Mouse (Mus musculus): ENCODE results near the gene Pak2. TPM values are rescaled to one million over a fixed set of nuclear protein-coding genes. Genes with fewer than 3 reads are reported as not detected.

Gene Pak2
- polyA plus RNA-seq, 1 experiment from 2014 or later: 36.2 TPM

GRCm38 (mm10) chr16:31996371-31996770 is 82.8 kb downstream of the Pak2 start:
- Histone ChIP-seq H3K4me3 (no peak overlapping the region), H3K4me1 (replicated peaks) (0 out of 2 replicates have a peak, but pooled peaks cover under 1% of the 10 kb centered on the region), H3K9ac (no peak overlapping the region), H3K36me3 (peaks cover 42% of the 10 kb centered on the region), H3K27ac (ENCODE audit: poor library complexity, severe bottlenecking) (no peak overlapping the region), H3K9me3 (replicated peaks) (no peaks in the 10 kb centered on the region), H3K4me2 (no peak overlapping the region), H3K27me3 (replicated peaks) (no peaks in the 10 kb centered on the region)
- no peak for ATAC-seq (ENCODE audit: insufficient number of reproducible peaks, low FRiP score)
- 85% methylated on average over 5 of the region's 5 CpGs for WGBS

DNA sequence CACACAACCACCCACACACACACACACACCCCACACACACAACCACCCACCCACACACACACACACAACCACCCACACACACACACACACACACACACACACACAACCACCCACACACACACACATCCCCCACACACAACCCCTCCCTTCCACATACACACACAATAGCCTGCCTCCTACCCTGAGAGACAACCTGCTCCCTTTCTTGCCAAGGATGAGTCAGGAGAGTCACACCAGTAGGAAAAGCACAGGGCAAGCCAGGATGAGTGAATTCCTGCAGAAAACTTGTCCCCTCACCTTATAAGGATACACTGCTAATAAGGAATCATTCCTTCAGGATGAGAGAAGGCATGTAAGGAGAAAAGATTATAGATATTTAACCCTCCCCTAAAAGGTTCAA is 85.2 kb downstream of the Pak2 start:
- no peak overlapping the region for H3K27ac ChIP-seq (ENCODE audit: poor library complexity, severe bottlenecking)
- H3K9me3 ChIP-seq (replicated peaks): no peaks in the 10 kb centered on the region
- no peak overlapping the region for H3K9ac ChIP-seq
- no peak overlapping the region for H3K4me2 ChIP-seq
- no peaks in the 10 kb centered on the region for H3K4me1 ChIP-seq (replicated peaks)
- H3K27me3 ChIP-seq (replicated peaks): no peaks in the 10 kb centered on the region
- no peak for ATAC-seq (ENCODE audit: insufficient number of reproducible peaks, low FRiP score)
- H3K4me3 ChIP-seq: no peak overlapping the region
- peaks cover 49% of the 10 kb centered on the region for H3K36me3 ChIP-seq

DNA sequence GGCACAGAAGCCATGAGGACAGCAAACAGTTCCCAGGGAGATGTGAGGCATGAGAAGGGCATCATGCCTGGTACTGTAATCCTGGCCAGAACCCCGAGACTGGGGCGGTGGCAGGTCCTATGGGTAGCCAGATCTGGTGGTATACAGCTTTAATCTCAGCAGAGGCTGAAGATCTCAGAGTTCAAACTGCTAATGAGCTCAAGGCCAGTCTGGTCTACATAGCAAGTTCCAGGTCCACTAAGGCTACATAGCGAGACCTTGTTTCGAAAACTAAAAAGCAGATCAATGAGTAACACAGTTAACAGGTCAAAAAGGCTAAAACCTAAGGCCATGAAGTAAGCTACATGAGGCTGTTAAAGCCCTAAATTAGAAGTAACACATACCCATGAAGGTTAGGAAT is 85.9 kb downstream of the Pak2 start:
- no peak overlapping the region for H3K4me2 ChIP-seq
- no peaks in the 10 kb centered on the region for H3K9me3 ChIP-seq (replicated peaks)
- no peaks in the 10 kb centered on the region for H3K27me3 ChIP-seq (replicated peaks)
- no peak overlapping the region for H3K9ac ChIP-seq
- no peaks in the 10 kb centered on the region for H3K4me1 ChIP-seq (replicated peaks)
- 96% methylated on average over 4 of the region's 4 CpGs for WGBS
- H3K4me3 ChIP-seq: no peak overlapping the region
- no peak overlapping the region for H3K27ac ChIP-seq (ENCODE audit: poor library complexity, severe bottlenecking)
- H3K36me3 ChIP-seq: peaks cover 54% of the 10 kb centered on the region
- ATAC-seq (ENCODE audit: insufficient number of reproducible peaks, low FRiP score): no peak

DNA sequence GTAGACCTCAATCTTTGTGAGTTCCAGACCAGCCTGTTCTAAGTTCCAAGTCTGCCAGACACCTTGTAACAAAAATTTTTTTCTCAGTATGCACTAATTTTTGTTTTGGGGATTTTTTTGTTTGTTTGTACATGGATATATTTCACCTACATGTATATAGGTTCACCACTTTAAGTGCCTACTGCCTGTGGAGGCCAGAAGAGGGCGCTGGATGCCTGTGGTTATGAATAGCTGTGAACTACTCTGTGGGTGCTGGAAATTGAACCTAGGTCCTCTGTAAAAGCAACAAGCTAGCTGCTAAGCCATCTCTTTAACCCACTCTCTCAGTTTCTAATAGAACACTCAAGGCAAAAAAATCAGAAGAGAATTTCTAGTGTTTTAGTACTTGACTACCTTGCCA is 87.1 kb downstream of the Pak2 start:
- Histone ChIP-seq H3K4me2 (no peak overlapping the region), H3K36me3 (peaks cover 63% of the 10 kb centered on the region), H3K9ac (no peak overlapping the region), H3K4me3 (no peak overlapping the region), H3K9me3 (replicated peaks) (no peaks in the 10 kb centered on the region), H3K4me1 (replicated peaks) (no peaks in the 10 kb centered on the region), H3K27ac (ENCODE audit: poor library complexity, severe bottlenecking) (no peak overlapping the region), H3K27me3 (replicated peaks) (no peaks in the 10 kb centered on the region)
- no peak for ATAC-seq (ENCODE audit: insufficient number of reproducible peaks, low FRiP score)
- WGBS: 39% methylated on average over 1 of the region's 1 CpGs

DNA sequence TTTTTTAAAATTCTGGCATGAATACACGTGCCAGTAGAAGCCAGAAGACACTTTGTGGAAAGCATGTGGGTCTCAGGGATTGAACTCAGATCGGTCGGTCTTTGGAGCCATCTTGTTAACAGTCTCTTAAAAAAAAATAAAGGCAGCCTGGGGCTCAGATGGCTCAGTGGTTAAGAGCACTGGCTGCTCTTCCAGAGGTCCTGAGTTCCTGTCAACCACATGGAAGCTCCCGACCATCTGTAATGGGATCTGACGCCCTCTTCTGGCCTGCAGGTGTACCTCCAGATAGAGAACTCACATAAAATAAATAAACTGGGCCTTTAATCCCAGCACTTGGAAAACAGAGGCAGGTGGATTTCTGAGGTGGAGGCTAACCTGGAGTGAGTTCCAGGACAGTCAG is 98.2 kb downstream of the Pak2 start:
- no peaks in the 10 kb centered on the region for H3K9me3 ChIP-seq (replicated peaks)
- no peaks in the 10 kb centered on the region for H3K4me1 ChIP-seq (replicated peaks)
- H3K9ac ChIP-seq: no peak overlapping the region
- H3K4me3 ChIP-seq: no peak overlapping the region
- ATAC-seq (ENCODE audit: insufficient number of reproducible peaks, low FRiP score): no peak
- H3K27ac ChIP-seq (ENCODE audit: poor library complexity, severe bottlenecking): no peak overlapping the region
- whole genome bisulfite sequencing: 82% methylated on average over 5 of the region's 5 CpGs
- no peaks in the 10 kb centered on the region for H3K27me3 ChIP-seq (replicated peaks)
- H3K4me2 ChIP-seq: no peak overlapping the region
- peaks cover 58% of the 10 kb centered on the region for H3K36me3 ChIP-seq

DNA sequence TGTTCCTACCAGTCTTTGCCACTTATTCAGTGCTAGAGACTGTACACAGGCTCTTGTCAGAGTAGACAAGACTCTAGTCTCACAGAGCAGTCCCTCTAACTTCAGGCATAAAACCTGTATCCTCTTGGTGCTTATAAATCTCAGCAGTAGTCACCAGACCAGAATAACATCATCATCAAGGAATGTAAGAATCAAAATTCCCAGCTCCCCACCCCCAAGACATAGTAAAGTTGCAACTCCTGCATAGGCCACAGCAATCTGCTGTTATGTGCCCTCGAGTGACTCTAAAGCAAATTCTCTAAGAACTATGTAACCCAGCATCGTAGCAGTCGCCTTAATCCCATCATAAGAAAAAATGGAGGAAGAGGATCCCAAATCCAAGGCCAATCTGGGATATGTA is 99.6 kb downstream of the Pak2 start:
- H3K27me3 ChIP-seq (replicated peaks): no peaks in the 10 kb centered on the region
- no peak overlapping the region for H3K27ac ChIP-seq (ENCODE audit: poor library complexity, severe bottlenecking)
- no peak for ATAC-seq (ENCODE audit: insufficient number of reproducible peaks, low FRiP score)
- H3K36me3 ChIP-seq: peaks cover 67% of the 10 kb centered on the region
- no peak overlapping the region for H3K9ac ChIP-seq
- 87% methylated on average over 3 of the region's 3 CpGs for WGBS
- H3K4me2 ChIP-seq: no peak overlapping the region
- H3K4me1 ChIP-seq (replicated peaks): no peaks in the 10 kb centered on the region
- H3K4me3 ChIP-seq: no peak overlapping the region
- no peaks in the 10 kb centered on the region for H3K9me3 ChIP-seq (replicated peaks)

DNA sequence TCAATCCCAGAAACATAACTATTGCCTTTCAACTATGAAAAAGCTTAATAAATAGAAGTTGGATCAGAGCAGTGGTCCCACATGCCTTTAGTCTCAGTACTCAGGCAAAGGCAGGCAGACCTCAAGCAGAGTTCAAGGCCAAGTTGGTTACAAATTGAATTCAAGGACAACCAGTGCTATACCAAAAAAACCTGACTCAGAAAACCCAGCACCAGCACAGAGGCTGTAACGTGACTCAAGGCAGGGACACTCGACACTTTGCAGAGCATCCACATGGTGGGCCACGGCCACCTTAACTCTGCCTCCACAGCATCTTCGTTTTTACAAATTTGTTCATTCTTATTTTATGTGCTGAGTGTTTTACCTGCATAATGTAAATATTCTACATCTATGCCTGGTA is 103.9 kb downstream of the Pak2 start:
- 88% methylated on average over 4 of the region's 4 CpGs for whole genome bisulfite sequencing
- no peak overlapping the region for H3K9ac ChIP-seq
- no peaks in the 10 kb centered on the region for H3K27me3 ChIP-seq (replicated peaks)
- H3K36me3 ChIP-seq: peaks cover 74% of the 10 kb centered on the region
- H3K4me1 ChIP-seq (replicated peaks): no peaks in the 10 kb centered on the region
- no peak overlapping the region for H3K4me3 ChIP-seq
- no peak for ATAC-seq (ENCODE audit: insufficient number of reproducible peaks, low FRiP score)
- H3K9me3 ChIP-seq (replicated peaks): no peaks in the 10 kb centered on the region
- H3K4me2 ChIP-seq: no peak overlapping the region
- H3K27ac ChIP-seq (ENCODE audit: poor library complexity, severe bottlenecking): no peak overlapping the region

Small RNA genes within 50 kb of the gene (microRNA-seq; reads per million reads assigned to microRNA genes)
- gene Gm26269: not detected

Other genes starting within 250 kb of the Pak2 start
- 0.09 and 0.15 TPM in 2 replicates for gene Meltf, start 200.5 kb downstream of the Pak2 start, polyA plus RNA-seq (2016; fragmentation: Nextera tagmentation; extraction: Ambion mirVana)
- gene Pigz, start 145.5 kb downstream of the Pak2 start, polyA plus RNA-seq (2016; fragmentation: Nextera tagmentation; extraction: Ambion mirVana): 0.32 and 0.52 TPM in 2 replicates
- 90.3 and 91.4 TPM in 2 replicates for gene 0610012G03Rik, start 130.8 kb downstream of the Pak2 start, polyA plus RNA-seq (2016; fragmentation: Nextera tagmentation; extraction: Ambion mirVana)
- 79.4 and 85.0 TPM in 2 replicates for gene Ncbp2, start 130.8 kb downstream of the Pak2 start, polyA plus RNA-seq (2016; fragmentation: Nextera tagmentation; extraction: Ambion mirVana)
- 17.1 and 17.9 TPM in 2 replicates for gene Senp5, start 76.1 kb downstream of the Pak2 start, polyA plus RNA-seq (2016; fragmentation: Nextera tagmentation; extraction: Ambion mirVana)
- gene Pigx, start 20.4 kb upstream of the Pak2 start, polyA plus RNA-seq (2016; fragmentation: Nextera tagmentation; extraction: Ambion mirVana): 76.0 and 76.1 TPM in 2 replicates
- 20.9 and 22.7 TPM in 2 replicates for gene Cep19, start 20.5 kb upstream of the Pak2 start, polyA plus RNA-seq (2016; fragmentation: Nextera tagmentation; extraction: Ambion mirVana)
- 5.2 and 6.1 TPM in 2 replicates for gene Nrros, start 86.3 kb upstream of the Pak2 start, polyA plus RNA-seq (2016; fragmentation: Nextera tagmentation; extraction: Ambion mirVana)
- not detected in 2 replicates for gene Bex6, start 100.5 kb upstream of the Pak2 start, polyA plus RNA-seq (2016; fragmentation: Nextera tagmentation; extraction: Ambion mirVana)
- 14.9 and 16.2 TPM in 2 replicates for gene Fbxo45, start 167.8 kb upstream of the Pak2 start, polyA plus RNA-seq (2016; fragmentation: Nextera tagmentation; extraction: Ambion mirVana)
- gene Wdr53, start 167.9 kb upstream of the Pak2 start, polyA plus RNA-seq (2016; fragmentation: Nextera tagmentation; extraction: Ambion mirVana): 11.9 and 12.5 TPM in 2 replicates
- gene Smco1, start 192.1 kb upstream of the Pak2 start, polyA plus RNA-seq (2016; fragmentation: Nextera tagmentation; extraction: Ambion mirVana): 0.18 TPM in 1 of 2 replicates, not detected in the other
- gene Rnf168, start 198.1 kb upstream of the Pak2 start, polyA plus RNA-seq (2016; fragmentation: Nextera tagmentation; extraction: Ambion mirVana): 26.6 and 27.3 TPM in 2 replicates